Mouse (Mus musculus): ENCODE measurements around the gene Tmem135. TPM values are rescaled to one million over a fixed set of nuclear protein-coding genes. Genes with fewer than 3 reads are reported as not detected.

Gene Tmem135
- polyA plus RNA-seq, 1 experiment from 2014 or later, result 24.5 TPM

- Histone ChIP-seq H3K9me3 (no peaks in the 10 kb centered on the region), H3K4me1 (replicated peaks) (0 out of 2 replicates have a peak, but pooled peaks cover 8% of the 10 kb centered on the region), H3K9ac (no peak overlapping the region), H3K4me3 (no peak overlapping the region), H3K27me3 (no peaks in the 10 kb centered on the region), H3K36me3 (peaks cover 19% of the 10 kb centered on the region), H3K4me2 (no peak overlapping the region), H3K27ac (no peak overlapping the region)
- WGBS, result 83% methylated on average over 6 of the region's 6 CpGs
- no peak for ATAC-seq (ENCODE audit: low FRiP score)
These were observed 248.8 kb downstream of the Tmem135 start for GRCm38 (mm10) chr7:89155223-89155622.

GRCm38 (mm10) chr7:89151345-89151744, 252.7 kb downstream of the Tmem135 start:
- Histone ChIP-seq H3K4me1 (replicated peaks) (0 out of 2 replicates have a peak, but pooled peaks cover 8% of the 10 kb centered on the region), H3K4me3 (no peak overlapping the region), H3K36me3 (peaks cover 18% of the 10 kb centered on the region), H3K27me3 (no peaks in the 10 kb centered on the region), H3K9me3 (no peaks in the 10 kb centered on the region), H3K4me2 (no peak overlapping the region), H3K9ac (no peak overlapping the region), H3K27ac (no peak overlapping the region)
- peak; percentile 57; the same call in 1 of the 2 replicates for ATAC-seq (ENCODE audit: low FRiP score)
- 28% methylated on average over 6 of the region's 6 CpGs for WGBS

- Histone ChIP-seq H3K27me3 (no peaks in the 10 kb centered on the region), H3K9me3 (no peaks in the 10 kb centered on the region), H3K27ac (no peak overlapping the region), H3K4me2 (no peak overlapping the region), H3K4me3 (no peak overlapping the region), H3K4me1 (replicated peaks) (no peaks in the 10 kb centered on the region), H3K9ac (no peak overlapping the region), H3K36me3 (peaks cover 24% of the 10 kb centered on the region)
- 83% methylated on average over 5 of the region's 5 CpGs for WGBS
- ATAC-seq (ENCODE audit: low FRiP score), result no peak
These were observed 263.3 kb downstream of the Tmem135 start for GRCm38 (mm10) chr7:89140640-89141300.

GRCm38 (mm10) chr7:89134884-89135511, 269.0 kb downstream of the Tmem135 start:
- H3K4me2 ChIP-seq, result no peak overlapping the region
- 88% methylated on average over 5 of the region's 5 CpGs for WGBS
- H3K4me1 ChIP-seq (replicated peaks), result no peaks in the 10 kb centered on the region
- no peaks in the 10 kb centered on the region for H3K9me3 ChIP-seq
- no peak overlapping the region for H3K4me3 ChIP-seq
- ATAC-seq (ENCODE audit: low FRiP score), result no peak
- no peak overlapping the region for H3K27ac ChIP-seq
- no peaks in the 10 kb centered on the region for H3K27me3 ChIP-seq
- peaks cover 2% of the 10 kb centered on the region; the same call in 1 of the 2 replicates for H3K36me3 ChIP-seq
- H3K9ac ChIP-seq, result no peak overlapping the region

- peak; percentile 92 for ATAC-seq (ENCODE audit: low FRiP score)
- Histone ChIP-seq H3K27me3 (no peaks in the 10 kb centered on the region), H3K4me1 (replicated peaks) (no peaks in the 10 kb centered on the region), H3K9me3 (no peaks in the 10 kb centered on the region), H3K36me3 (no peaks in the 10 kb centered on the region), H3K9ac (0 out of 2 replicates have a peak overlapping the region, but pooled peaks have one; percentile 24), H3K4me3 (no peak overlapping the region), H3K4me2 (no peak overlapping the region), H3K27ac (no peak overlapping the region)
- 62% methylated on average over 7 of the region's 7 CpGs for WGBS
These were observed 277.7 kb downstream of the Tmem135 start for GRCm38 (mm10) chr7:89126063-89126882.

- Histone ChIP-seq H3K4me3 (no peak overlapping the region), H3K4me1 (replicated peaks) (no peaks in the 10 kb centered on the region)
- ATAC-seq (ENCODE audit: low FRiP score), result no peak
These were observed 287.8 kb downstream of the Tmem135 start for GRCm38 (mm10) chr7:89116261-89116664.

GRCm38 (mm10) chr7:89115633-89116032, 288.4 kb downstream of the Tmem135 start:
- H3K27me3 ChIP-seq, result no peaks in the 10 kb centered on the region
- no peak overlapping the region for H3K27ac ChIP-seq
- no peak overlapping the region for H3K9ac ChIP-seq
- no peak for ATAC-seq (ENCODE audit: low FRiP score)
- no peak overlapping the region for H3K4me3 ChIP-seq
- H3K36me3 ChIP-seq, result no peaks in the 10 kb centered on the region
- H3K4me1 ChIP-seq (replicated peaks), result no peaks in the 10 kb centered on the region
- WGBS, result 87% methylated on average over 3 of the region's 3 CpGs
- no peak overlapping the region for H3K4me2 ChIP-seq
- no peaks in the 10 kb centered on the region for H3K9me3 ChIP-seq

More at GRCm38 (mm10) chr7:89116261-89116664, 287.8 kb downstream of the Tmem135 start:
- H3K27ac ChIP-seq, result no peak overlapping the region
- H3K9me3 ChIP-seq, result no peaks in the 10 kb centered on the region
- H3K9ac ChIP-seq, result no peak overlapping the region
- no peak overlapping the region for H3K4me2 ChIP-seq
- WGBS, result 58% methylated on average over 1 of the region's 1 CpGs
- H3K36me3 ChIP-seq, result no peaks in the 10 kb centered on the region
- H3K27me3 ChIP-seq, result no peaks in the 10 kb centered on the region

GRCm38 (mm10) chr7:89106421-89106820, 297.6 kb downstream of the Tmem135 start:
- 84% methylated on average over 2 of the region's 2 CpGs for WGBS

DNA sequence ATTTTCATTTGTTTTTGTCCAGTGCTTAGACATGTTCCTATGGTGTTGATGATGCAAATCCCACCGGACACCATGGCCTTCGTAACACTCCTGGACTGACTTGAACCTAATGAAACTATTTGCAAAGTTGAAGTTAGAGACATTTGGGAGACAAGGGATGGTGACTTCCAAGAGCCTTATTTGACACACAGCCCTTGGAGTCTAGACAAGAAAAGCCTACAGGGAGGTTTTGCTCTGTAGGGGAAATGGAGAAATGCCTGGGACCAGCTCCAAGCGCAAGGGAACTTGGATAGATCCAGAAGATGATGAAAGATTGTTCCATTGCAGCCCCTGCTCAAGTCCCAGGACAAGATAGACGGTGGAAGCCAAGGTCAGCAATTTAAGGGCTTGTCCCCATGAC, 304.3 kb downstream of the Tmem135 start:
- no peak overlapping the region for H3K4me3 ChIP-seq
- no peak overlapping the region for H3K27ac ChIP-seq
- H3K9me3 ChIP-seq, result no peaks in the 10 kb centered on the region
- ATAC-seq (ENCODE audit: low FRiP score), result no peak
- H3K36me3 ChIP-seq, result no peaks in the 10 kb centered on the region
- no peaks in the 10 kb centered on the region for H3K4me1 ChIP-seq (replicated peaks)
- 92% methylated on average over 4 of the region's 4 CpGs for WGBS
- H3K27me3 ChIP-seq, result no peaks in the 10 kb centered on the region
- no peak overlapping the region for H3K4me2 ChIP-seq
- no peak overlapping the region for H3K9ac ChIP-seq

More at GRCm38 (mm10) chr7:89106421-89106820, 297.6 kb downstream of the Tmem135 start:
- Histone ChIP-seq H3K27me3 (no peaks in the 10 kb centered on the region), H3K4me1 (replicated peaks) (no peaks in the 10 kb centered on the region), H3K27ac (no peak overlapping the region), H3K9ac (no peak overlapping the region), H3K36me3 (no peaks in the 10 kb centered on the region), H3K4me3 (no peak overlapping the region), H3K9me3 (no peaks in the 10 kb centered on the region), H3K4me2 (no peak overlapping the region)
- ATAC-seq (ENCODE audit: low FRiP score), result no peak

Small RNA genes within 50 kb of the gene (microRNA-seq; reads per million reads assigned to microRNA genes)
- not detected for gene Gm22171
- gene Gm24659, result not detected

Other genes with a start within 250 kb of the Tmem135 start
- 2.1 and 2.4 TPM in 2 replicates for gene Fzd4, start 133 bp upstream of the Tmem135 start, polyA plus RNA-seq (2015; fragmentation: Nextera tagmentation; extraction: Ambion mirVana)
- gene Prss23, start 123.0 kb upstream of the Tmem135 start, polyA plus RNA-seq (2015; fragmentation: Nextera tagmentation; extraction: Ambion mirVana), result 19.5 and 22.1 TPM in 2 replicates
- gene Me3, start 228.2 kb upstream of the Tmem135 start, polyA plus RNA-seq (2015; fragmentation: Nextera tagmentation; extraction: Ambion mirVana), result 4.1 and 4.3 TPM in 2 replicates

All from hindbrain, embryonic 13.5 days (tissue).